Mouse (Mus musculus) midbrain, postnatal 0 days (tissue): ENCODE measurements around the gene Haus6. TPM values are rescaled to one million over a fixed set of nuclear protein-coding genes. Genes with fewer than 3 reads are reported as not detected.

Experiments used
- ATAC-seq: fragments of 200-750 bp; cut with Nextera tagmentation; 2 replicates; pipeline ENCODE4 v1.8.0; 2017; ENCODE audit warnings: moderate number of reproducible peaks, mild to moderate bottlenecking, moderate TSS enrichment, moderate library complexity; ENCODE audit not compliant: low FRiP score
- DNase-seq: peaks from one replicate; pipeline ENCODE4 v3.0.0-alpha.2; 2015; ENCODE audit warnings: low spot score
- H3K27ac ChIP-seq: fragments of 300-500 bp; sonication (generic); 2 replicates; pipeline ENCODE4 v1.5.1; 2014; ENCODE audit warnings: low read depth, mild to moderate bottlenecking, low read length, mixed read lengths
- H3K27me3 ChIP-seq: fragments of 300-500 bp; sonication (generic); 2 replicates; pipeline ENCODE4 v1.6.1; 2014; ENCODE audit warnings: low read length, control low read depth, mixed read lengths; ENCODE audit not compliant: insufficient read depth
- H3K36me3 ChIP-seq: fragments of 300-500 bp; sonication (generic); 2 replicates; pipeline ENCODE4 v1.6.1; 2014; ENCODE audit warnings: low read length, control low read depth, mixed read lengths; ENCODE audit not compliant: insufficient read depth
- H3K4me1 ChIP-seq: fragments of 300-500 bp; sonication (generic); 2 replicates; pipeline ENCODE4 v1.6.1; 2014; ENCODE audit warnings: mild to moderate bottlenecking, control low read depth, antibody characterized with exemption, low read length, mixed read lengths; ENCODE audit not compliant: insufficient read depth
- H3K4me2 ChIP-seq: fragments of 300-500 bp; sonication (generic); 2 replicates; pipeline ENCODE4 v1.6.1; 2014; ENCODE audit warnings: low read depth, mild to moderate bottlenecking, low read length, mixed read lengths; ENCODE audit not compliant: poor library complexity, severe bottlenecking
- H3K4me3 ChIP-seq: fragments of 300-500 bp; sonication (generic); 2 replicates; pipeline ENCODE4 v1.5.1; 2014; ENCODE audit warnings: low read depth, mild to moderate bottlenecking, low read length, moderate library complexity
- H3K9ac ChIP-seq: fragments of 300-500 bp; sonication (generic); replicated peaks from 2 replicates; pipeline ENCODE4 v1.6.1; 2014; ENCODE audit warnings: mild to moderate bottlenecking, low read length, moderate library complexity, mixed read lengths; ENCODE audit not compliant: poor library complexity, severe bottlenecking
- H3K9me3 ChIP-seq: fragments of 300-500 bp; sonication (generic); 2 replicates; pipeline ENCODE4 v1.6.1; 2016; ENCODE audit warnings: low read length, control low read depth
- CTCF ChIP-seq: IDR thresholded peaks from 2 replicates; pipeline ENCODE4 v1.5.1; 2016; ENCODE audit warnings: antibody characterized with exemption, mild to moderate bottlenecking
- WGBS: fragments of 180-500 bp; shearing (Covaris S2); extraction: QIAGEN DNeasy Blood & Tissue Kit; methylation state at CpG from one replicate; pipeline ENCODE4 v1.1.7; 2014; 5-methylcytosine and 5-hydroxymethylcytosine counted together
- polyA plus RNA-seq: library from polyadenylated mRNA; unstranded; fragments of >200 nt; fragmentation: Nextera tagmentation; extraction: Ambion mirVana; gene quantifications from 2 replicates; pipeline ENCODE4 v1.2.1, GENCODE M21; 2015
- total RNA-seq: library from RNA; depleted of rRNA; stranded (reverse); fragments of >200 nt; gene quantifications from 2 replicates; pipeline ENCODE4 v1.2.3, GENCODE M21; 2014

The Haus6 gene
- total and polyA plus RNA-seq, 2 experiments from 2014 or later: 3.7 to 4.2 TPM

DNA sequence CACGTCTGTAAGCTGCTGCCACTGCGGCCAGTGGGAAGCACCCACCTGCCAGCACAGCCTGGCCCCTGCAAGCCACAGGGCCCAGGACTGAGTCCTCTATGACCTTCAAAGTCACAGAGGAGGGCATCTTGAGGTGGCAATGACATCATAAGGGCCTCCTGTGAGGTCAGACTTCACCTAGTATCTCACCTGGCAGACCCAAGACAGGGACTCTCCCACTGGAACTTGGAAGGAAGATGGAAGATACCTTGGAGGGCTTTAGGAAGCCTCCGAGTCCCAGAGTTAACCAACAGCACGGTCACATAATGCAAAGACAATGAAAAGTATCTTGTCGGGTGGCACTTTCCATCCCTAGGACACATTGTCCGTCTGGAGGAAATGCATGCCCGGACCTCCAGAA, 53.6 kb downstream of the Haus6 start, which contains the start of gene Saxo1:
TSS of gene Saxo1 (minus strand) at position 101 of the 400 bp plus-strand sequence.
- H3K9me3 ChIP-seq: no peaks in the 10 kb centered on the region
- TF ChIP-seq CTCF: no peak

DNA sequence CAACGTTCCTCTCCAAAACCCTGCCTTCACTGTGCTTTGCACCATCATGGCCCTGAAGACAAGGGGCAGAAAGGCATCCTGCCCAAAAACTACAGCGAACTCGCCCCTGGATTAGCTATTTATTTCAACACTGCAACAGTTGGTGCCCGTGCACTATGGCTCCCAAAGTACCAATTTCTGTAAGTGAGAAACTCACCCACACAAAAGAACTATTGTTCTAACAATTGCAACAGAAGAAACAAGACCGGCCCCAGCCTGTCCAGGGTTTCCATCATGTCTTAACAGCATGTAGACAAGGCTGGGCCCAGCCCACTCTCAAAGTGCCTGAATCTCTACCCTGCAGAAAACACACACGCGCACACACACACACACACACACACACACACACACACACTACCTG, 54.5 kb downstream of the Haus6 start:
- no peaks in the 10 kb centered on the region for H3K4me1 ChIP-seq
- no peak overlapping the region for H3K4me2 ChIP-seq
- no peaks in the 10 kb centered on the region for H3K36me3 ChIP-seq
- no peak overlapping the region for H3K4me3 ChIP-seq
- DNase-seq (no peak), ATAC-seq (no peak)
- H3K9me3 ChIP-seq: no peaks in the 10 kb centered on the region
- no peak overlapping the region for H3K9ac ChIP-seq
- H3K27me3 ChIP-seq: no peaks in the 10 kb centered on the region
- 76% methylated on average over 7 of the region's 7 CpGs for WGBS
- no peak for TF ChIP-seq CTCF
- no peak overlapping the region for H3K27ac ChIP-seq

More for the DNA sequence above, 53.6 kb downstream of the Haus6 start, which contains the start of gene Saxo1:
- Histone ChIP-seq H3K9ac (no peak within 1 kb of the TSS), H3K4me2 (no peak within 1 kb of the TSS), H3K4me3 (no peak within 1 kb of the TSS), H3K4me1 (no peaks in the 10 kb centered on the region), H3K27ac (no peak within 1 kb of the TSS), H3K27me3 (no peaks in the 10 kb centered on the region), H3K36me3 (no peaks in the 10 kb centered on the region)
- 93% methylated on average over 7 of the region's 7 CpGs for WGBS
- no peak for DNase-seq
- no peak for ATAC-seq

DNA sequence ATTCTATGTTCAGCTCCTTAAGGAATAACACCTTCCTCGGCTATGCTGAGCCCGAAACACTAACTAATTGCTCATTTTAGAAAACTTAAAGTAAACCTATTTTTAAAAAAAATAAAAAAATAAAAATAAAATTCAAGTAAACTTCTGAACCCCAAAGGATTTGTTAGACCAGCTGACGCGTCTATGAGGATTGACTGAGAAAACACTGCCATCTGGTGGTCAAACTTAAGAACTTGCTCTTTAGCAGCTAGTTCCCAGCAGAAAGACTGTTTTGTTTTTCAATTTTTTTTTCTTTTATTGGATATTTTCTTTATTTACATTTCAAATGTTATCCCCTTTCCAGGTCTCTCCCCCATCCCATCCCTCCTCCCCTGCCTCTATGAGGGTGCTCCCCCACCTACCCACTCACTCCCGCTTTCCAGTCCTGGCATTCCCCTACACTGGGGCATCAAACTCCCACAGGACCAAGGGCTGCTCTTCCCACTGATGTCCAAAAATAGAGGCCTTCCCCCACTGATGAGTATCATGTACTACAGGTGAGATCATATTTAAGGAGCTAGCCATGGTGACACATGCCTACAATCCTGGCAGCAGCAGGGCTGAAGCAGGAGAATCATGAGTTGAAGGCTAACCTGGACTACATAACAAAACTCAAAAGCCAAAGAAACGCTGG, 56.7 kb downstream of the Haus6 start:
- H3K4me3 ChIP-seq: no peak overlapping the region
- no peak overlapping the region for H3K27ac ChIP-seq
- H3K36me3 ChIP-seq: no peaks in the 10 kb centered on the region
- H3K9ac ChIP-seq: no peak overlapping the region
- ATAC-seq (peak; percentile 45; the same call in 1 of the 2 replicates), DNase-seq (peak; percentile 89)
- no peaks in the 10 kb centered on the region for H3K27me3 ChIP-seq
- H3K4me2 ChIP-seq: no peak overlapping the region
- 25% methylated on average over 6 of the region's 6 CpGs for WGBS
- no peaks in the 10 kb centered on the region for H3K4me1 ChIP-seq
- H3K9me3 ChIP-seq: no peaks in the 10 kb centered on the region
- TF ChIP-seq CTCF: peak; percentile 82

DNA sequence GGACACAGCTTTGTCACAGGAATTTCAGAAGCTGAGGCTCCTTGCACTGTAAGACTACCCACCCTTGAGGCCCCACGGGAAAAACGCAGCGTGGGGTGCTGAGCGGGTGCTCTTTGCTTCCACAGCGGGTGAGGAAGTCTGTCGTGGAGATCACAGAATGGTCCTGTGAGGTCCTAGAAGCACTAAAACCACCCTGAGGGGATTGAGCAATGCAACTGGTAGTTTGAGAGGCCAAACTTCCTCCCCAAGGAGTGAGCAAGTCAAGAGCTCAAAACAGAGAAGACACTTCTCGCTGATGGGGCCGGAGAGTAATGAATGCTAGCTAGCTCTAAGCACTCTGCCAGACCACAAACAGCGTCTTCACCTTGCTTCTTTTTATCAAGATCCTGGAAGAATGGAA, 63.5 kb downstream of the Haus6 start:
- H3K4me3 ChIP-seq: no peak overlapping the region
- H3K4me2 ChIP-seq: no peak overlapping the region
- H3K9ac ChIP-seq: no peak overlapping the region
- 86% methylated on average over 9 of the region's 9 CpGs for WGBS
- H3K4me1 ChIP-seq: no peaks in the 10 kb centered on the region
- ATAC-seq (no peak), DNase-seq (no peak)
- H3K9me3 ChIP-seq: no peaks in the 10 kb centered on the region
- H3K27me3 ChIP-seq: no peaks in the 10 kb centered on the region
- H3K36me3 ChIP-seq: no peaks in the 10 kb centered on the region
- no peak for TF ChIP-seq CTCF
- H3K27ac ChIP-seq: no peak overlapping the region

DNA sequence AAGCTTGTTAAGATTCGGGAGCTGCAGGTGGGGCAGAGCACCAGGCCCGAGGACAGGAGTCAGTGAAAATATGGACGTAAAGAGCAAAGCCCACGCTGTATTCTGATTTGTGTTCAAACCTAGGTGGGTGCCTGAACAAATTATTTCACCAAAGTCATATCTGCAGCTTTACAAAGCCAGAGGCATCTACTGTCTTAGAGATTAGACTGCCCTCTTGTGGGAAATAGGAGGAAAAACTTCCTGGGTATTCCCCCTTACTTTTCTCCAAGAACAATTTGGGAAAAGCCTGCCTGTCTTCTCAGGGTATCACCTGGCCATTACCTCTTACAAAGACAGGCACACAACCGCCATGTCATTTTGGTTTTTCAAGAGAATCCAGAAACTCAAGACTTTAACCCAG, 66.2 kb downstream of the Haus6 start:
- Histone ChIP-seq H3K4me2 (no peak overlapping the region), H3K27ac (no peak overlapping the region), H3K4me1 (no peaks in the 10 kb centered on the region), H3K36me3 (no peaks in the 10 kb centered on the region), H3K9me3 (no peaks in the 10 kb centered on the region), H3K27me3 (no peaks in the 10 kb centered on the region), H3K4me3 (no peak overlapping the region), H3K9ac (no peak overlapping the region)
- DNase-seq (peak; percentile 80), ATAC-seq (no peak)
- peak; percentile 83 for TF ChIP-seq CTCF
- 49% methylated on average over 5 of the region's 5 CpGs for WGBS

DNA sequence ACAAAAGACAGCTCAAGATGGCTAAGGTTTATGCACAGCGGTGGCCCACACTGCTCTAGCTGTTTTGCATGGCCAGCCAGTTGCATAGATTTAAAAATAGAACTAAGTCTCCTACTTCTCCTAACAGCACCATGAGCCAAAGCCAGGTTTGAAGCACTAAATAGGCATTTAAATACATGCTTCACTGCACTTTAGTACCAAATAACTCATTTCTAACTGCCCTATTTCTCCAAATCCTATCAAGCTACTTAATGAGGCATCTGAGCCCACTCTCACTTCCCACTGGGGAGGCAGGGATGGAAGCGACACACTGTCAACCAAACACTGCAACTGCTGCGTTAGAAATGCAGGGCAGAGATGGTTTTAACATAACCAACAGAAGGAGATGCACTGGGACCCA, 67.9 kb downstream of the Haus6 start:
- no peak overlapping the region for H3K4me3 ChIP-seq
- no peak for TF ChIP-seq CTCF
- no peak for ATAC-seq
- no peaks in the 10 kb centered on the region for H3K4me1 ChIP-seq
- no peaks in the 10 kb centered on the region for H3K9me3 ChIP-seq
- DNase-seq: peak; percentile 28
- no peaks in the 10 kb centered on the region for H3K36me3 ChIP-seq
- H3K27ac ChIP-seq: no peak overlapping the region
- WGBS: 54% methylated on average over 3 of the region's 3 CpGs
- no peak overlapping the region for H3K4me2 ChIP-seq
- H3K27me3 ChIP-seq: no peaks in the 10 kb centered on the region
- H3K9ac ChIP-seq: no peak overlapping the region
